Mouse (Mus musculus): ENCODE measurements around the gene Sept11.

Gene Sept11

DNA sequence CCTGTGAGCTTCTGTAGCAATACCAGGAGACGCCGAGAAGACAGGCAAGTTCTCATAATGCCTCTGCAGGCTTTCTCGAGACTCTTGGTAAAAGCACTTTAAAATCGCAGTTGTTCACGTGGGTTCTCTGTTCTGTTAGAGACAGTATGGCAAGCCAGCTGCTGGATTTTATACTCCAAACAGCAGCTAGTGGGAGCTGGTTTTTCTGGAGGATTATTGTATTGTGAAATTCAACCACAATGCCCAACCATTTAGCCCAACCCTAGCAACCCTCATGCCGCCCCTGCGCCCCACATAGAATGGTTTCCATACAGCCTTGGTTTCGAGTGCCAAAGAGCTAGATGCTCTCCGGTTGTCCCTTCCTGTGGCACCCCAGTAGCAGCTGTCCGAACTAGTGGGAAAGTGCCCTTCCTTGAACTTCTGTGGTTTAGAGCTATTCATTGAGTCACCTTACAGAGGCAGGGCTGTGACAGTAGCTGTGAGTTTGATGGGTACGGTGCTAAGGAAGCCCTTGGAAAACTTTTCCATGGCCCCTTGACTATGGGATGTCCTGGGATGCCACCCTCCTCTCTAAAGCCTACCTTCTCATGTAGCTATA lies 74.8 kb downstream of the Sept11 start:
- no peak for DNase-seq (ENCODE audit: extremely low spot score, low spot score)

DNA sequence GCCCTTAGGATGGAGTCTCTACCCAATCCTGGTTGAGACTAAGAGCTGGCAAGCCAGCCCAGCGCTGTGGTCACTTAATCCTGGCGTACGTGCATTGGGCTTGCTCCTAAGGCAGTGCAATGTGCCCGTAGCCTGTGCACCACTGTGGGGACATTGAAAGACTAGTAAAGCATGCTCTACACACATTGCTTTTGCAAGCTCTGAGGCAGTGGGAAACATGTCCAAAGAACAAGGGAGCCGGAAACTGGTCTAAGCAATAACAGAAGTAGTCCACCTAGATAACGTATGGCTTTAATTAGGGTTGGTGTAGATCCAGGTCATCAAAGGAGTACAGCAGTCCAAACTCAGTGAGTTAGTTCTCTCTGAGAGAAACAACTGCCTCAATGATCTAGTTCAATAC lies 75.4 kb downstream of the Sept11 start:
- DNase-seq (ENCODE audit: extremely low spot score, low spot score) = no peak

DNA sequence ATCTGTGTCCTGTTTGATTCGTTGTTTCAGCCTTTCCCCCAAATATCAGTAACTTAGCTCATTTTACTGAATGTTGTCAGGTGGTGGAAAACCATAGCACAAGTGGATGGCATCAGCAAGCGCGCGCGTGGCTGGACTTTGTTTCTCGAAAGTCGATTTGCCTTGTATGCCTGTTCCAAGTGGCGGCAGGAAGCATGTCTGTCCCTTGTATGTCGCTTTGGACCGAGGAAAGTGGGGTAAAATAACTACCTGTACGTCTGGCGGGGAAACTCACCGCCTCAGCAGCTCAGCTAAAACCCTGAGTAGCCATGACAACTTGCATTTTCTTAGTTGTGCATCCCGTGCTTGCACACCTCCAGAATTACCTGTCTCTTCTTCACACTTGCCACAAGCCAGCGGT lies 78.2 kb downstream of the Sept11 start:
- DNase-seq (ENCODE audit: extremely low spot score, low spot score) = no peak

DNA sequence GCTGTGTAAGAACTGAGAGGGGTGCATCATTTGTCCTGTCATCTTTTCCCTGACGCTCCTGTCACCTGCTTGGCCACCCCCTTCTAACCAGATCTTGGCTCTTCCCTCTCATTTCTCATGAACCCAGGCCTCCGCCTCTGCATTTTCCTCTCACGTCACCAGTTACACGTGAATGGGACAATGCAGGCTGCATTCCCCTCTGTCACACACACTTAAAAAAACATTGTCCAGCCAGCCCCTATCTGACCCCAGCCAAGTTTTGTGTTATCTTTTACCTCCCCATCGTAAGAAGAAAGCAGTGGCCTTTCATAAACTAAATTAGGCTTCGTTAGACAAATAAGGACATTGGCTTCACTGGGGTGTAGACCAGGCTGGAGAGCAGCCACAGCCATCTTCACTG lies 79.3 kb downstream of the Sept11 start:
- DNase-seq (ENCODE audit: extremely low spot score, low spot score) = no peak

DNA sequence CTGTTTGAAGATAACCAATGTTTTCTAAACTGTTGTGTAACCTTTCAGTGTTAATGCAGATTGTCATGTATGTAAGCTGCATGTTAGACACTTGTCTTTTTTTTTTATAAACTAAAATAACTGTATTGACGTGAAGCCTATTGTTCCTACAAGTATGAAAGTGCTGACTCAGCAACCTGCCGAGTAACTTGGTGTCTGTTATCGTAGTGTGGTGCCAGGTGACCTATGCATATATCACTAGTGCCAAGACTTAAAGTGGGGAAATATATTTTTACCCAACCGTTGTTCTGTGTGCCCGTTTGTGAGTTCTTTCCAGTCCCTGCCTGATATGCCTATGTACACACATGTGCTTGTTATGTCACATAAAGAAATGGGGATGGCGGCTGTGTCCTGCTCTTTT lies 81.4 kb downstream of the Sept11 start:
- DNase-seq (ENCODE audit: extremely low spot score, low spot score) = no peak

DNA sequence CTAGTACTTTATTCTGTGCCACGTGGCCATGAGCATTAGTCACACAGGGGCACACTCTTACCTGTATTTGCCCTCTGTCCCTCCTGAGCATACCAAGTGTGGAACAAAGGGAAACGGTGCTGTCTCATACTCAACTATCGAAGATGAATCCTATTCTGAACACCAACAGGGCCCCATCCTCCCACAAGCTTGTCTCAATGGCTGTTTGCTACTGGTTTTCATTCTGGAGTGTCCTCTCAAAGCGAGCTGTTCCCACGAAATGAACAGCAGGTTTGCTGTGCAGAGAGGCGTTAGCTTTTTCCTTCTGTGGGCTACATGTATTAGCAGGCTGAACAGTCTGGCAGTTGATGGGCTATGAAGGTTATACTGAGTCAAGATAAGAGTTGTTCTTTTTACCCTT lies 85.4 kb downstream of the Sept11 start:
- no peak for DNase-seq (ENCODE audit: extremely low spot score, low spot score)

DNA sequence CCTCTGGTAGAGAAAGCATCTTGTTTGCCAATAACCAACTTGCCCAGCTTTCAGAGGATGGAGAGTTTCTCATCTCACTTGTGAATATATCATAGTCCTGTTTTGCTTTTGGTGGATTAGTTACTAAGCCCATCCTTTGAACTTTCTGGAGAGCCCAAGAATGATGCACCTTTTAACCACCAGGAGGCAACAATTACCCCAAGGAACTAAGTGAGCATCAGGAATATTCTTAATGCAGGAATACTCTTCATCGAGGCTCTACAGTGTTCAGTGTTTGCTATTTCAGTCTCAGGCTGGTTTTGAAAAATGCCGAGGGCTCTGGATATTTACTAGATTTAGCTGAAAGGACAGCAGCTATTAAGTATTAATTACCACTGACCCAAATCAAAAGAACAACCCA lies 87.0 kb downstream of the Sept11 start:
- DNase-seq (ENCODE audit: extremely low spot score, low spot score) = no peak

DNA sequence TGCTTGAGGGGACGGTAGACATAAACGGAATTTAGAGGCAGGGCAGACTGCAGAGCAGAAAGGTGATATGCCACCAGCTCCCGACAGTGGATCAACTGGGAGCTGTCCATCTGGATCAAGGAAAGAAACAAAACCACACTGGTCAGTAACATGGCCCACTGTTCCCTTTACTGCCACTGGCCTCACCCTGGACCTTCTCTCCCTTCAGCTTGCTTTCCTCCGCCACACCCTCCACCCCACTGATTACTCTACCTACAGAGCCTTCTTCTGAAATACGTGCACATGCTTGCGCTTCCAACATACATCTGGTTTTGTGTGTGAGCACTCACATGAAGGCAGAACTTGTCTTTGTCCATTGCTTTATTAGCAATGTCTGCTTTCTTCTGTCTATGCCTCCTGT lies 90.1 kb downstream of the Sept11 start:
- no peak for DNase-seq (ENCODE audit: extremely low spot score, low spot score)

DNA sequence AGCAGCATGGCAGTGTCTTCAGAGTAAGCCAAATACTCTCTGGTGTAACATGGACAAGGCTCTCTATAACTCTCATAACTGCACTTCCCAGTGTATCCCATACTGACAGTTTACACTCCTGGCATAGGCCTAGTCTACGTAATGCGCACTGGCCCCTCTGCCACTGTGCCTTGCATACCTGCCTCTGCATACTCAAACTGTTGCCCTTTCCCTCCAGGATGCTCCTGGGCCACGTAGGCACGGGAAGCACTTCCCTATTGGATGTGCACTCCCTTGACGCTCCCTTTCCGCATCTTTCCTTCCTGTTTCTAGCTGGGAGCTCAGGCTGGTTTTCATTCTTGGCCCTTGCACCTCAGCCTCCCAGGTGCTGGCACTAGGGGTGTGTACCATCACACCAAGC lies 91.3 kb downstream of the Sept11 start:
- DNase-seq (ENCODE audit: extremely low spot score, low spot score) = no peak

DNA sequence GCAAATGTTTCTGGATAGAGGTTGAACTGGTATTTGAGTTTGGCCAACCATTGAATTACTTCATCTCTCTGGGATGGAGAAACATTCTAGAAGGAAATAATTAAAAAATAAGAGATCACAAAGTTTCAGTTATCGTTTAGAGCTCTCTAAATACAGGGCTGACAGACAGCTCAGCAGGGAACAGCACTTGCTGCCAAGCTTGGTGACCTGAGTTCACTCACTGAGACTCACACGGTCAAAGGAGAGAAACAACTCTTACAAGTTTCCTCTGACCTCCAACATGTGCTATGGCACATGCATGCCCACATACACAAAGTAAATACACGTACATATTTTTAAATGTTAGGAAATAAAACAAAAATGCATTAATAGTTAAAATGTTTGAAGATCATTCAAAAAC lies 96.4 kb downstream of the Sept11 start:
- DNase-seq (ENCODE audit: extremely low spot score, low spot score) = no peak

DNA sequence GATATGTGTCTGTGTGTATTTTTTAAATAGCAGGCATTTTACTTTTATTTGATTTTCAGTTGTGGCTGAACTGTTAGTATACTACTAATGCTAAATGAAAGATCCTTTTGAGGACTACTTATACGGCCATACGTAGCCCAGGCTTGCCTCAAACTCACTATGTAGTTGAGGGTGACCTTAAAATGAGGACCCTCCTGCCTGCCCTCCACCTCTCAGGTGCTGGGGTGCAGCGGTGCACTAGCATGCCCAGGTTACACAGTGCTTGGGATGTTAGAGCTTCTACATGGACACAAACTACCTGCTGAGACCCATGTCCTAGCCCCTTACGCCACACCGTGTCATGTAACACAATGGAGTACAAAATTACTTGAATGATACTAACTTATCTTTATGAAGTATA lies 97.2 kb downstream of the Sept11 start:
- DNase-seq (ENCODE audit: extremely low spot score, low spot score) = no peak

DNA sequence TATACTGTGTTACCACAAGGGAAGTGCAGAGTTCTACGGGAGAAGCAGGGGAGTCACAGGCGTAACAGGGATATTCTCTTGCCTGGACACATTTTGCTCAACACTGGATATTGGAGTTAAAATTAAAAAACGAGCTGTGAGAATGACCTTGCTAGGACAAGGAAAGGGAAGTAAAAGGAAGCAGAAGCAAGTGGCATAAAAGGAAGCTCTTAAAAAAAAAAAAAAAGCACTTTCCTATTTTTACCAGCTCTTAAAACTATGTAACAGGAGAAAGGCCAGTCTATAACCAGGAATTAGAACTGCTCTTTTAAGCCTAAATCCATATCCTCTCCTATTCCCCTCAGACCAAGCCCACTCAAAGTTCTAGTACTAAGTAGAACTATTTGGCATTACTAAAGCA lies 105.0 kb downstream of the Sept11 start:
- no peak for DNase-seq (ENCODE audit: extremely low spot score, low spot score)

DNA sequence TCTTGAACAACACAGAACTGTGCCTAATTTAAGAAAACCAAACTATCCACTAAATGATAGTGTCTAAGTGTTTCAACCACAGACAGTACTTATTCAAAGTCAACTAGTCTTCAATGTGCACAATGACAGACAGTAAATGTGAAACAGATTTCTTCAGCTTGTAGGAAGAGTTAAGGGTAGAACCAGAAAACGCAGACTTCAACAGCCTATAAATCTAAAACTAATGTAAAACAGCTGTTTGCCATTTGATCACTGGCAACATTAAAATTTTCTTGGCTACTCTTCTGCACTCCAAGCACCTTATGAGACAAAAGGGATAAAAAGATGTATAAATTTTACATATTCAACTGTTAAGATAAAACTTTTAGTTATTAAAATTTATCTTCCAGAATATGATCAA lies 107.9 kb downstream of the Sept11 start:
- no peak for DNase-seq (ENCODE audit: extremely low spot score, low spot score)

DNA sequence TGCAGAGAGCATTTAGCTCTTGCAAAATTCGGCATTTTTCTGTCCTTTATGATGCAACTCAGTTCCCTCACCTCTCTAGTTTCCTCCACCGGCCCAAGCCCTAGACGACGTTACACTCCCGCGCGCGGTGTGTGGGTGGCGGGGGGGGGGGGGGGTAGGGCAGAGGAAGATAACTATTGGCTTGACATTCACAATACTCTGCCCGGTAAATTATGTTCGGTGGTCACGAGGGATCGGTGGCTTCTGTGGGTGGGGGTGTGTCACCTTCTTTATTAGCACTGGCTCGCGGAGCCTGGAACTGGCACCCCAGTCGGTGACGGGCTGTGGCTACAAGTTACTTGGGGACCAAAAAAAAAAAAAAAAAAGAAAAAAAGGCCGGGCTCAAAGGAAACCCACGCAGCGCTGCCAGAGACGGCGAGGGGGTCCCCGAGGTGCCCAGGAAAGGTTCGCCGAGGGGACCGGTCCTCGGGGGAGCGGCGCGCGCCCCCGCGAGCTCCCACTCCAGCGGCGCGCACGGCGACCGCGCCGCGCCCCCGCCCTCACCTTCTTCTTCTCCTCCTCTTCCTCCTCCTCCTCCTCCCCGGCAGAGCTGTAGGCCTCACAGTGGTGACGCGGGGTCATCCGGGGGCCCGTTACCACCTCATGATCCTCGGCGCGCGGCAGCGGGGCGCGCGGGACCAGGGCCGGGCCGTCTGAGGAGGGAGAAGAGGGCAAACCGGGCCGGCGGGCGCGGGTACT lies 112.3 kb downstream of the Sept11 start:
- peak; percentile 42 for DNase-seq (ENCODE audit: extremely low spot score, low spot score)

DNA sequence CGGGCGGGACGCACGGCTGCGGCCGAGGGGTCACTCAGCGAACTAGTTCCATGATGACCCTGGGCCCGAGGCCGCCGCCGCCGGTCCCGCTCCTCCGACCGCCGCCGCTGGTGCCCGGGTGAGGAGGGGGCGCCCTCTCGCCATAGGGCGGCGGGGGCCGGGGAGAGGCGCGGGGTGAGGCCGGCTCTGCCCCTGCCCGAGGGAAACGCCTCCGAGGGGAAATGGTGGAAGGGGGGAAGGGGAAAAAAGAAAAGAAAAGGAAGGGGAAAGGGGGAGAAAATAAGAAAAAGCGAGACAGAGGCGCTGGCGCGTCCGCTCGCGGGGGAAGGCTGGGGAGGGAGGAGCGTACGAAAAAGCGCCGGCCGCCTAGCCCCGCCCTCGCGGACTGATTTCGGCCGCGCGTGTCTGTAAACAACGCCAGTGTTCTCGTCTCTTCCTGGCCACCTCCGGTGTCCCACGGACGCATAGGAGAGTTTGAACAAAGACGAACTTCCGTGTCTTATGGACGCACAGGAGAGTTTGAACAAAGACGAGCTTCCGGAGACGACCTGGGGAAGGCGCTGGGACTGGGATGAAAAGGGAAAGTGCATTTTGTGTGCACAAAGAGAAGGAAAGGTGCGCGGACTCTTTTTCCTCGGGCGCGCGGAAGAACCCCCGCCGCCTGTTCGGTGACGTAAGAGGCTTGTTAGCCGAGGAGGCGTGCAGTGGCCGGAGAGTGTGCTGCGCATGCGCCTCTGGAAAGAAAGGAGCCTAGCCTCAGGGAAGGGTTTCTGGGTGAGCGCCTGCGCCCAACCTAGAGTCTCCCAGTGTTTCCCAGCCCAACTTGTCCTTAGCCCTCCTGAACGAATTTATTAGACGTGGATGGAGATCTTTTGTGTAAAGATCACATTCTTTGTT lies 113.1 kb downstream of the Sept11 start, which contains the start of the genes Ccni and 2010109A12Rik:
Gene Ccni, minus strand, starts transcription at position 387 of the 897 bp plus-strand sequence.
Gene 2010109A12Rik, plus strand, starts transcription at position 410 of the 897 bp plus-strand sequence.
- DNase-seq (ENCODE audit: extremely low spot score, low spot score) = peak; percentile 97

DNA sequence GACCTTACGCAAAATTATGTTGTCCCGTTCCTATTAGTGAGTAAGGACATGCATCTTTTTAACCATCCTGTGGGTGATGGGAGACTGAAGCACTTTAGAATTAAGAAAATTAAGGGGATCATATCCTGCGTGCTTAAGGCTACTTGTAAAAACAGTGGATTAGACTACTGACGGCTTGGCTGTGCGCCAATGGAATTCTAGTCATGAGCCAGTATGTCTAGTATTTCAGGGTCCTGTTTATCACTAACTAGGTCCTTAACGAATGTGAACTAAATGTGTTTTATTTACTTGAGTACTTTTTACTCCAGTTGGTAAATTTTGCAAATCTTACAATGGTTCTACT lies 113.7 kb downstream of the Sept11 start:
- no peak for DNase-seq (ENCODE audit: extremely low spot score, low spot score)

DNA sequence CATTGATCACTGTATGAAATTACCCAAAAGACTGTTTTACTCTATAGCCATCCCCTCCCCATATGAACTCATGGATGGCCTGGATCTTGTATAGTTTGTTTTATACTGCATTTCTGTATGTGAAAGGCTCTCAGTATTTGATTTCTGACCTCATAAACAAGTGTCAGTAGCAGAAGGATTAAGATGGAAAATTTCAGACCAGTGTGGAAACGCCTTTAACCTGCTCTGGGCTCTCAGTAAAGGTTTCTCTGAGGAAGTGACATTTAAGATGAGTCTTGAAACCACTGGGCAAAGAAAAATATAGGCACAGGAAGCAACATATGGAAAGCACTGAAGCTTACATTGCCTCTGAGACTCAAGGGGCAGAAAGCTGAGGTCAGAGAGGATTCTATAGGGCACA lies 114.3 kb downstream of the Sept11 start:
- DNase-seq (ENCODE audit: extremely low spot score, low spot score) = no peak

DNA sequence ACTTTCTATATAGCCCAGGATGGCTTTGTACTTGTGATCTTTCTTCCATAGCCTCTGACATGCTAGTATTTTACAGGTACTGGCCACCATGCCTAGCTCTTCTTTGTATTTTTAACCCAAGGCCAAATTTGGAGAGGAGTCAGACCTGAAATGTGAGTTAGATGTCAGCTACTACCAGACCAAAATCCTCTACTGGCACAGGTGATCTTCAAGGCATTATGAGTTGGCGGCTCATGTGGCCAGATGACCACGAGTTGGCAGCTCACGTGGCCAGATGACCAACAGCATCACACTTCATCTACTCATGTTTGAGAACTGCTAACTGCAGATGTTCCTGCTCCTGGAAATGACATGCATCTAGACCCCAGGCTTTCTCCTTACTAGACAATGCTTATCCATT lies 125.1 kb downstream of the Sept11 start:
- no peak for DNase-seq (ENCODE audit: extremely low spot score, low spot score)

DNA sequence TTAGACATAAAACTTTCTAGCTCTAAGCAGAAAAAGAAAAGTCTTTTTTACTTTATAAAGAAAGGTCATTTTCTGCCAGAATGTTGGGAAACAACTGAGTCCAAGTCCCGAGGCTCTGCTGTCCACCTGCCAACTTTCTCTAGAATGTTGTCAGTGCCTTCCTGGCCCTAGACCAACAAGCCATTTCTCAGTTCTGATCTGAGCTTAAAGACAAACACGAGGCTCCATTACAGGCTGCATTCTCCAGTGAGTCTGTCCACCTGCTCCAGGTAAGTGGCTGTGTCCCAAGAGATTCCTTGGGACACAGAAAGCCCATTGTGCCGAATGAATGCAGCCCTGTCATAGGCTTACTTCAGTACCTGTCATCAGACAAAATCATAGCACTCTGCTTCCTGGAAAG lies 128.4 kb downstream of the Sept11 start:
- DNase-seq (ENCODE audit: extremely low spot score, low spot score) = no peak

DNA sequence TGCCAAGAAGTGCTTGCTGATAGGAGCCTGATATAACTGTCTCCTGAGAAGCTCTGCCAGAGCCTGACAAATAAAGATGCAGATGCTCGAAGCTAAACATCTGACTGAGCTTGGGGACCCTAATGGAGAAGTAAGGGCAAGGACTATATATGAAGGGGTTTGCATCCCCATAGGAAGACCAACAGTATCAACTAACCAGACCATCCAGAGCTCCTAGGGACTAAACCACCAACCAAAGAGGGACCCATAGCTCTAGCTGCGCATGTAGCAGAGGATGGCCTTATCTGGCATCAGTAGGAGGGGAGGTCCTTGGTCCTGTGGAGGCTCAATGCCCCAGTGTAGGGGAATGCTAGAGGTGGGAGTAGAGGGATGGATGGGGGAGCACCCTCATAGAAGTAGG lies 131.3 kb downstream of the Sept11 start:
- DNase-seq (ENCODE audit: extremely low spot score, low spot score) = no peak
